Mouse (Mus musculus) stomach, postnatal 0 days (tissue): ENCODE measurements around the gene Ngdn. TPM values are rescaled to one million over a fixed set of nuclear protein-coding genes. Genes with fewer than 3 reads are reported as not detected.

Experiments
- ATAC-seq: fragments of 200-750 bp; cut with Nextera tagmentation; 2 replicates; pipeline ENCODE4 v1.8.0; 2017; ENCODE audit not compliant: low FRiP score, low TSS enrichment
- DNase-seq: peaks from one replicate; pipeline ENCODE4 v3.0.0-alpha.2; 2016; ENCODE audit warnings: low spot score
- H3K27ac ChIP-seq: fragments of 300-500 bp; sonication (generic); replicated peaks from 2 replicates; pipeline ENCODE4 v1.5.1; 2014; ENCODE audit warnings: mild to moderate bottlenecking, control low read depth
- H3K27me3 ChIP-seq: fragments of 300-500 bp; sonication (generic); 2 replicates; pipeline ENCODE4 v1.6.1; 2014; ENCODE audit warnings: low read length; ENCODE audit not compliant: control insufficient read depth, insufficient read depth
- H3K36me3 ChIP-seq: fragments of 300-500 bp; sonication (generic); 2 replicates; pipeline ENCODE4 v1.6.1; 2014; ENCODE audit warnings: low read length, mixed read lengths; ENCODE audit not compliant: control insufficient read depth, insufficient read depth
- H3K4me1 ChIP-seq: fragments of 300-500 bp; sonication (generic); replicated peaks from 2 replicates; pipeline ENCODE4 v1.6.1; 2014; ENCODE audit warnings: antibody characterized with exemption; ENCODE audit not compliant: control insufficient read depth, insufficient read depth
- H3K4me2 ChIP-seq: fragments of 300-500 bp; sonication (generic); replicated peaks from 2 replicates; pipeline ENCODE4 v1.6.1; 2014; ENCODE audit warnings: low read depth, mild to moderate bottlenecking, control low read depth, moderate library complexity
- H3K4me3 ChIP-seq: fragments of 300-500 bp; sonication (generic); 2 replicates; pipeline ENCODE4 v1.5.1; 2014; ENCODE audit warnings: low read depth, low read length, control low read depth
- H3K9ac ChIP-seq: fragments of 300-500 bp; sonication (generic); 2 replicates; pipeline ENCODE4 v1.6.1; 2014; ENCODE audit warnings: mild to moderate bottlenecking, low read length, control low read depth, mixed read lengths
- H3K9me3 ChIP-seq: fragments of 300-500 bp; sonication (generic); 2 replicates; pipeline ENCODE4 v1.6.1; 2016; ENCODE audit warnings: low read length; ENCODE audit not compliant: control insufficient read depth
- CTCF ChIP-seq: IDR thresholded peaks from 2 replicates; pipeline ENCODE4 v1.5.1; 2016; ENCODE audit warnings: antibody characterized with exemption, low read depth, mild to moderate bottlenecking, moderate library complexity
- EP300 ChIP-seq: optimal IDR thresholded peaks from 2 replicates; pipeline ENCODE3; 2016; ENCODE audit warnings: antibody characterized with exemption
- WGBS: fragments of 180-500 bp; shearing (Covaris S2); extraction: QIAGEN DNeasy Blood & Tissue Kit; methylation state at CpG from one replicate; pipeline ENCODE4 v1.1.7; 2014; 5-methylcytosine and 5-hydroxymethylcytosine counted together
- polyA plus RNA-seq: library from polyadenylated mRNA; unstranded; fragments of >200 nt; fragmentation: Nextera tagmentation; extraction: Ambion mirVana; gene quantifications from 2 replicates; pipeline ENCODE4 v1.2.1, GENCODE M21; 2015

The Ngdn gene
- polyA plus RNA-seq, 1 experiment from 2014 or later, result 55.2 TPM

DNA sequence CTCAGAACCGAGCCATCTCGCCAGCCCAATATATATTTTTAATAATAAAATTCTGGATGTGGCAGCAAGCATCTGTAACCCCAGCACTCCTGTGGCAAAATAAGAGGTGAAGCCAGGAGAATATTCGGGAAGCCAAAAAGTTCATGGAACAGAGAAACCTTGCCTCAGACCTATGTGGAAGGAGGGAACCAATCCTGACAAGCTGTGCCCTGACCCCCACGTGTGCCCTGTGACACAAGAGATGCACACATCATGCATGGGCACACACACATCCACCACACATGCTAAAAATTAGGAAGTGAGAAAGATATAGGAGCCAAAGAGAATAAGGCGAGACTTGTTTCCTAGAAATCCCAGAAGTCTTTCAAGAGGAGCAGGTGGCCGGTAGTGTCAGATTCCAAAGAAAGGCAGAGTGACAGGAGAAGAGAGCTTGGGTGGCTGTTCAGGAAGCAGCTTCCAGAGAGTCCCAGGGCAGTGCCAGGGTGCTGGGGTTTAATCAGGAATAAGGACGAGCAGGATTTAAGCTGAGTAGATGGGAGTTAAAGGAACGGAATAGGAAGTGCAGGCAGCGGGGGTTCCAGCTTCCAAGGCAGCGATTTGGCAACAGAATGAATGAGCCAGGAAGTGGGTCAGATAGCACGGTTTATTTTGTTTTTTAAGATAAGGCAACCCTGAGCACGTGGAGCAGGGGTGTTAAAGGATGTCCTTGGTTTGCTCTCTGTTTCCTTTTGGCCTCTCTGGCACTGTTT, 13.1 kb upstream of the Ngdn start:
- 41% methylated on average over 12 of the region's 12 CpGs for WGBS
- no peak overlapping the region for H3K9ac ChIP-seq
- no peak overlapping the region for H3K4me2 ChIP-seq
- no peaks in the 10 kb centered on the region for H3K4me1 ChIP-seq
- DNase-seq (no peak), ATAC-seq (no peak)
- no peak overlapping the region for H3K4me3 ChIP-seq
- no peak overlapping the region for H3K27ac ChIP-seq
- TF ChIP-seq CTCF (no peak), EP300 (no peak)
- no peaks in the 10 kb centered on the region for H3K36me3 ChIP-seq
- no peaks in the 10 kb centered on the region for H3K9me3 ChIP-seq
- no peaks in the 10 kb centered on the region for H3K27me3 ChIP-seq

DNA sequence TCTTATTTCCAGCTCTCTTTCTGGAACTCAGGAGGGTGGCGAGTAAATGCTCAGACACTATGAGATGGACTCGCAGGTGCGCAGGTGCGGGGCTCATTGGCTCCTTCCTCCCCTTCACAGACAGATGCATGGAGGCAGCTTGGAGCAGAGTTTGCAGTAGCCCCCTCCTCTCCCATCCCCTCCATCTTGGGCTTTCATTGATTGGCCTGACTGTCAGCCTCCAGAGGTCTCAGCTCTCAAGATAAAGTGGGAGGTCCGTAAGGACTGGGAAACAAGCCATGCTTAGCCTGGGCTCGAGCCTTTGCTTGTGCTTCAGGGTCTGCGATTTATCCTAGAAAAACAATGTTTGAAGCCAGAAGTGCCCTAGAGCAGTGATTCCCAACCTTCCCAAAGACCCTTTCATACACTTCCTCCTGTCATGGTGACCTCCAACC, 12.6 kb upstream of the Ngdn start:
- no peaks in the 10 kb centered on the region for H3K27me3 ChIP-seq
- H3K4me1 ChIP-seq, result no peaks in the 10 kb centered on the region
- WGBS, result 47% methylated on average over 7 of the region's 7 CpGs
- ATAC-seq (no peak), DNase-seq (no peak)
- no peak overlapping the region for H3K4me2 ChIP-seq
- TF ChIP-seq CTCF (no peak), EP300 (no peak)
- no peak overlapping the region for H3K4me3 ChIP-seq
- H3K36me3 ChIP-seq, result no peaks in the 10 kb centered on the region
- no peaks in the 10 kb centered on the region for H3K9me3 ChIP-seq
- H3K9ac ChIP-seq, result no peak overlapping the region
- H3K27ac ChIP-seq, result no peak overlapping the region

DNA sequence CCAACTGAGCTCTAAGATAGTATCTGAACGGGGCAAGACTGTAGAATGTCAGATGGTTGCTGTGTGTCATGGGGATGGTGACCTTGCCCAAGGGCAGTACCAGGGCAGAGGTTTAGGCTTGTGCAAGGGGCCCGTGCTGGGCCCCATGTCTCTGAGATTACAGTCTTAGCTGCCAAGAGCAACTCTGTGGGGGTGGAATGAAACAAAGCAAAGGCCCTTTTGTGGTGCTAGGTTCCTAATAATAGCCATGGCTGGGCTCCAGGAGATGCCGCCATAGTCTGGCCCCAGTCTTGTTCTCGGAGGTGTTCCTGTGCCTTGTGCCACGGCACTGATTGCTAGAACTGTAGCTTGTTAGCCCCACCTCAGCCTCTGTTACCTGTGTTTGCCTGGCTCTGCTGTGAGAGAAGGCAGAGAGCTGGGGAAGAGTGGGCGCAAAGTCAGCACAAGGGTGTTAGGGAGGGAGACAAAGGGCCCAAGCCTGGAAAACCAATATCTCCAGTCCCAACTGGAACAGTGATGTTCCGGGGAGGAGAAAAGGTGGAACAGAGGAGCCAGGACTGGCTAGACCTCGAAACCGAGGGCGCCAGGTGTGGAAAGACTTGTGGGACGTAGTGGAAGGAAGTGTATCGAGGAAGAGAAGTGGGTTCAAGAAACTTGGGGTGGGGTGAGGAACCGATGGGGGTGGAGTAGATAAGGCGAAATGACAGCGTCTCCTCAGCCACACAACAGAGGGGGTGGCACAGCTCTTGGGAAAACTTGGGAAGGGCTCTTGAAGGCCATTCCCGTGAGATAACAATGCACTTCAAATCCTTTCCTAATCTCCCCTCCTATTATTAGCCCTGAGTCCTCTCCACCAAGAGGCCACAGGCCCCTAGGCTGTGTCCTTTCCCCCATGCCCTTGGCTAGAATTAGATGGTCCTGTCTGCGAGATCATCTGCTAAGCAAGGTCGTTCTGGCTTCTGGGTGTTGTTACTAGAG, 11.1 kb upstream of the Ngdn start:
- H3K4me3 ChIP-seq, result no peak overlapping the region
- DNase-seq, result peak; percentile 47
- H3K4me2 ChIP-seq, result no peak overlapping the region
- H3K9ac ChIP-seq, result no peak overlapping the region
- no peaks in the 10 kb centered on the region for H3K36me3 ChIP-seq
- H3K4me1 ChIP-seq, result no peaks in the 10 kb centered on the region
- 69% methylated on average over 18 of the region's 18 CpGs for WGBS
- TF ChIP-seq EP300 (no peak), CTCF (no peak)
- H3K9me3 ChIP-seq, result no peaks in the 10 kb centered on the region
- ATAC-seq, result peak; percentile 52
- H3K27ac ChIP-seq, result peak overlapping the region; percentile 31; the same call in 1 of the 2 replicates
- H3K27me3 ChIP-seq, result no peaks in the 10 kb centered on the region

DNA sequence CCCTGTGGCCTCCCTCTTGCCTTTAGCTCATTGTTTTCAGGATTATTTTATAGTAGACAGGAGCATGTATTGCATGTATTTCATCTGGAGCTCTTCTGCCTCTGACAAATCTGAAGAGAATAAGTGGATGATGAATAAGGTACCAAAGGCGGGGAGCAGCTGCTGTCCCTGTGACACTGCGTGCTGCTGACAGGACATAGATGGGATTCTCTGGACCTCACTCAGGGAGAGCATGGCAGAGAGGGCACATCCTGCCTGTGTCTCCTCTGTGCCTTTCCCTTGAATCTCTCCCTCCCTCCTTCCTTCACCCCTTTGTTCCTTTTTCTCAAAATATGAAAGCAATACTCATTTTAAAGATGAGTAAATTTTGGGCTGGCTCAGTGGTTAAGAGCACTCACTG, 9.7 kb upstream of the Ngdn start:
- Histone ChIP-seq H3K27me3 (no peaks in the 10 kb centered on the region), H3K9ac (no peak overlapping the region), H3K4me3 (no peak overlapping the region), H3K27ac (no peak overlapping the region), H3K4me2 (no peak overlapping the region), H3K9me3 (no peaks in the 10 kb centered on the region), H3K36me3 (no peaks in the 10 kb centered on the region), H3K4me1 (no peaks in the 10 kb centered on the region)
- no peak for ATAC-seq
- TF ChIP-seq EP300, result no peak
- TF ChIP-seq CTCF, result no peak
- DNase-seq, result no peak
- WGBS, result 60% methylated on average over 2 of the region's 2 CpGs

DNA sequence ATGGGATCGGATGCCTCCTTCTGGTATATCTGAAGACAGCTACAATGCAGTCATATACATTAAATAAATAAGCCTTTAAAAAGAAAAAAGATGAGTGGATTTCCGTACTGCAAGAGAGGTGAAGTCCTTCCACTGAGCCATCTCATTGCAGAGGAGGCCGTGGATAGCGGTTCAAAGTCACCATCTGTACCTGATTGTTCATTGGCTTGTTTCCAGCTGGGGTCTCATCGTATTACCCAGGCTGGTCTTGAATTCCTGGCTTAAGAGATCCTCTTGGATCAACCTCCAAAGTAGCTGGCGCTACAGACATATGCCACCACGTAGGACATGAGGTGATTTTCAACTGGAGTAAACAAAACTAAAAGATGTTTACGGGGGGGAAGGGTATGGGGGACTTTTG, 9.3 kb upstream of the Ngdn start:
- WGBS, result 83% methylated on average over 8 of the region's 8 CpGs
- Histone ChIP-seq H3K4me2 (no peak overlapping the region), H3K27me3 (no peaks in the 10 kb centered on the region), H3K9ac (no peak overlapping the region), H3K36me3 (no peaks in the 10 kb centered on the region), H3K4me3 (no peak overlapping the region), H3K4me1 (no peaks in the 10 kb centered on the region), H3K9me3 (no peaks in the 10 kb centered on the region), H3K27ac (no peak overlapping the region)
- no peak for DNase-seq
- TF ChIP-seq EP300, result no peak
- no peak for TF ChIP-seq CTCF
- ATAC-seq, result no peak
